Mouse (Mus musculus) MEL (cell line): Measurements from ENCODE around the gene Odf4. TPM values are rescaled to one million over a fixed set of nuclear protein-coding genes. Genes with fewer than 3 reads are reported as not detected.

Experiments
- DNase-seq: peaks from one replicate; pipeline ENCODE4 v3.0.0; 2011; ENCODE audit warnings: low read depth, low spot score
- H3K27ac ChIP-seq: 2 replicates; pipeline ENCODE4 v1.5.1; 2012; ENCODE audit warnings: low read depth, mild to moderate bottlenecking, control low read depth, low read length, moderate library complexity; ENCODE audit not compliant: control insufficient read depth
- H3K27me3 ChIP-seq, 2 experiments: fragments of 150-350 bp in 1 of 2; sonication (generic) in 1 of 2; 2 replicates each; pipeline ENCODE4 v1.6.1; 2012; ENCODE audit warnings: low read length in 2 of 2, mild to moderate bottlenecking in 2 of 2, improper control_type of control experiment in 1 of 2, moderate library complexity in 1 of 2; ENCODE audit not compliant: insufficient read depth in 2 of 2, control insufficient read depth in 1 of 2
- H3K36me3 ChIP-seq, 2 experiments: 2 replicates each; pipeline ENCODE4 v1.6.1; 2012 to 2014; ENCODE audit warnings: low read length in 2 of 2, improper control_type of control experiment in 1 of 2, inconsistent platforms in 1 of 2, mild to moderate bottlenecking in 1 of 2; ENCODE audit not compliant: insufficient read depth in 2 of 2, control insufficient read depth in 1 of 2
- H3K4me1 ChIP-seq, 2 experiments: fragments of 150-350 bp in 1 of 2; sonication (generic) in 1 of 2; 2 replicates each; pipeline ENCODE4 v1.6.1; 2012; ENCODE audit warnings: low read length in 2 of 2, improper control_type of control experiment in 1 of 2, mild to moderate bottlenecking in 1 of 2; ENCODE audit not compliant: insufficient read depth in 2 of 2, control insufficient read depth in 1 of 2
- H3K4me3 ChIP-seq, 2 experiments: fragments of 150-350 bp in 1 of 2; sonication (generic) in 1 of 2; 2 replicates each; pipeline ENCODE4 v1.5.1; 2012; ENCODE audit warnings: low read depth in 2 of 2, low read length in 2 of 2, mild to moderate bottlenecking in 2 of 2, moderate library complexity in 2 of 2, control low read depth in 1 of 2, improper control_type of control experiment in 1 of 2; ENCODE audit not compliant: control insufficient read depth in 1 of 2, insufficient read depth in 1 of 2
- H3K79me2 ChIP-seq: 2 replicates; pipeline ENCODE4 v1.6.1; 2012; ENCODE audit warnings: mild to moderate bottlenecking, low read length, moderate library complexity; ENCODE audit not compliant: control insufficient read depth, poor library complexity, insufficient read depth
- H3K9ac ChIP-seq: 2 replicates; pipeline ENCODE4 v1.6.1; 2012; ENCODE audit warnings: low read depth, mild to moderate bottlenecking, control low read depth, low read length, moderate library complexity; ENCODE audit not compliant: control insufficient read depth, poor library complexity, severe bottlenecking
- H3K9me3 ChIP-seq: fragments of 150-350 bp; sonication (generic); replicated peaks from 2 replicates; pipeline ENCODE4 v1.6.1; 2012; ENCODE audit warnings: mild to moderate bottlenecking, low read length, improper control_type of control experiment, moderate library complexity; ENCODE audit not compliant: insufficient read depth
- CHD1 ChIP-seq: IDR thresholded peaks from 2 replicates; pipeline ENCODE4 v1.6.1; 2012; ENCODE audit warnings: low read depth, mild to moderate bottlenecking, inconsistent platforms, low read length, improper control_type of control experiment
- CHD2 ChIP-seq: IDR thresholded peaks from 2 replicates; pipeline ENCODE4 v1.6.1; 2011; ENCODE audit warnings: low read length, improper control_type of control experiment
- CTCF ChIP-seq, 3 experiments: IDR thresholded peaks in 2 of 3; conservative IDR thresholded peaks in 1 of 3; 2 replicates each; pipeline ENCODE4 v1.5.1; 2011 to 2012; ENCODE audit warnings: low read length in 3 of 3, low read depth in 2 of 3, mild to moderate bottlenecking in 2 of 3, improper control_type of control experiment in 1 of 3, inconsistent platforms in 1 of 3, mixed read lengths in 1 of 3, moderate library complexity in 1 of 3; ENCODE audit not compliant: control insufficient read depth in 1 of 3, insufficient read depth in 1 of 3, poor library complexity in 1 of 3, severe bottlenecking in 1 of 3
- ELF1 ChIP-seq: IDR thresholded peaks from 2 replicates; pipeline ENCODE4 v1.6.1; 2014; ENCODE audit warnings: low read depth, mild to moderate bottlenecking, inconsistent platforms, low read length, improper control_type of control experiment, moderate library complexity
- ETS1 ChIP-seq: IDR thresholded peaks from 2 replicates; pipeline ENCODE4 v1.6.1; 2012; ENCODE audit warnings: low read depth, mild to moderate bottlenecking, inconsistent platforms, low read length, improper control_type of control experiment, moderate library complexity
- GATA1 ChIP-seq: IDR thresholded peaks from 2 replicates; pipeline ENCODE4 v1.6.1; 2011; ENCODE audit warnings: low read depth, low read length, improper control_type of control experiment
- HCFC1 ChIP-seq: IDR thresholded peaks from 2 replicates; pipeline ENCODE4 v1.6.1; 2012; ENCODE audit warnings: low read depth, mild to moderate bottlenecking, inconsistent platforms, low read length, improper control_type of control experiment, moderate library complexity
- JUND ChIP-seq: IDR thresholded peaks from 2 replicates; pipeline ENCODE4 v1.6.1; 2011; ENCODE audit warnings: low read depth, mild to moderate bottlenecking, improper control_type of control experiment, low read length
- KAT2A ChIP-seq: conservative IDR thresholded peaks from 2 replicates; pipeline ENCODE4 v1.6.1; 2012; ENCODE audit warnings: low read depth, low read length, improper control_type of control experiment, inconsistent platforms
- MAX ChIP-seq: IDR thresholded peaks from 2 replicates; pipeline ENCODE4 v1.6.1; 2011; ENCODE audit warnings: low read length, improper control_type of control experiment
- MAZ ChIP-seq: IDR thresholded peaks from 2 replicates; pipeline ENCODE4 v1.6.1; 2012; ENCODE audit warnings: low read depth, mild to moderate bottlenecking, inconsistent platforms, low read length, improper control_type of control experiment
- MXI1 ChIP-seq: IDR thresholded peaks from 2 replicates; pipeline ENCODE4 v1.6.1; 2011; ENCODE audit warnings: mild to moderate bottlenecking, low read depth, low read length, improper control_type of control experiment
- MYB ChIP-seq: IDR thresholded peaks from 2 replicates; pipeline ENCODE4 v1.6.1; 2011; ENCODE audit warnings: mild to moderate bottlenecking, low read depth, low read length, improper control_type of control experiment
- NELFE ChIP-seq: IDR thresholded peaks from 2 replicates; pipeline ENCODE4 v1.6.1; 2011; ENCODE audit warnings: low read depth, low read length, improper control_type of control experiment
- NRF1 ChIP-seq: IDR thresholded peaks from 2 replicates; pipeline ENCODE4 v1.6.1; 2014; ENCODE audit warnings: low read depth, mild to moderate bottlenecking, inconsistent platforms, low read length, improper control_type of control experiment, moderate library complexity; ENCODE audit not compliant: poor library complexity, insufficient read depth, severe bottlenecking
- POLR2A ChIP-seq, 2 experiments: IDR thresholded peaks; 2 replicates each; pipeline ENCODE4 v1.6.1; 2011 to 2012; ENCODE audit warnings: low read length in 2 of 2, mild to moderate bottlenecking in 2 of 2, control low read depth in 1 of 2, improper control_type of control experiment in 1 of 2, low read depth in 1 of 2, moderate library complexity in 1 of 2; ENCODE audit not compliant: control insufficient read depth in 1 of 2, insufficient read depth in 1 of 2, poor library complexity in 1 of 2
- POLR2AphosphoS2 ChIP-seq: IDR thresholded peaks from 2 replicates; pipeline ENCODE4 v1.6.1; 2011; ENCODE audit warnings: low read length, improper control_type of control experiment
- POLR2AphosphoS5 ChIP-seq: IDR thresholded peaks from 2 replicates; pipeline ENCODE4 v1.6.1; 2012; ENCODE audit warnings: low read depth, borderline replicate concordance, mild to moderate bottlenecking, inconsistent platforms, low read length, moderate library complexity, mixed read lengths
- RAD21 ChIP-seq: IDR thresholded peaks from 2 replicates; pipeline ENCODE4 v1.6.1; 2011; ENCODE audit warnings: mild to moderate bottlenecking, low read depth, low read length, improper control_type of control experiment
- RCOR1 ChIP-seq: IDR thresholded peaks from 2 replicates; pipeline ENCODE4 v1.6.1; 2012; ENCODE audit warnings: low read depth, mild to moderate bottlenecking, inconsistent platforms, low read length, improper control_type of control experiment
- SIN3A ChIP-seq: IDR thresholded peaks from 2 replicates; pipeline ENCODE4 v1.6.1; 2012; ENCODE audit warnings: low read length, improper control_type of control experiment, inconsistent platforms
- SMC3 ChIP-seq: IDR thresholded peaks from 2 replicates; pipeline ENCODE4 v1.6.1; 2011; ENCODE audit warnings: low read depth, low read length, improper control_type of control experiment
- TAL1 ChIP-seq: IDR thresholded peaks from 2 replicates; pipeline ENCODE4 v1.6.1; 2012; ENCODE audit warnings: mild to moderate bottlenecking, inconsistent platforms, low read length, moderate library complexity, mixed read lengths
- TBP ChIP-seq: IDR thresholded peaks from 2 replicates; pipeline ENCODE4 v1.8.0; 2011; ENCODE audit warnings: low read depth, low read length, improper control_type of control experiment
- TCF12 ChIP-seq: IDR thresholded peaks from 2 replicates; pipeline ENCODE4 v1.6.1; 2014; ENCODE audit warnings: low read depth, mild to moderate bottlenecking, inconsistent platforms, low read length, improper control_type of control experiment, moderate library complexity
- UBTF ChIP-seq: IDR thresholded peaks from 2 replicates; pipeline ENCODE4 v1.6.1; 2012; ENCODE audit warnings: low read depth, mild to moderate bottlenecking, inconsistent platforms, low read length, improper control_type of control experiment, moderate library complexity, borderline replicate concordance; ENCODE audit not compliant: insufficient read depth
- USF1 ChIP-seq: IDR thresholded peaks from 2 replicates; pipeline ENCODE4 v1.6.1; 2014; ENCODE audit warnings: low read depth, mild to moderate bottlenecking, inconsistent platforms, low read length, improper control_type of control experiment, moderate library complexity
- USF2 ChIP-seq, 2 experiments: IDR thresholded peaks; 2 replicates each; pipeline ENCODE4 v1.6.1; 2011 to 2012; ENCODE audit warnings: improper control_type of control experiment in 2 of 2, low read length in 2 of 2, borderline replicate concordance in 1 of 2, inconsistent platforms in 1 of 2, low read depth in 1 of 2, mild to moderate bottlenecking in 1 of 2; ENCODE audit not compliant: insufficient read depth in 1 of 2
- ZC3H11A ChIP-seq: IDR thresholded peaks from 2 replicates; pipeline ENCODE4 v1.6.1; 2012; ENCODE audit warnings: low read depth, mild to moderate bottlenecking, inconsistent platforms, low read length, improper control_type of control experiment
- ZKSCAN1 ChIP-seq: IDR thresholded peaks from 2 replicates; pipeline ENCODE4 v1.6.1; 2012; ENCODE audit warnings: low read depth, mild to moderate bottlenecking, inconsistent platforms, low read length, improper control_type of control experiment, moderate library complexity
- ZMIZ1 ChIP-seq: IDR thresholded peaks from 2 replicates; pipeline ENCODE4 v1.6.1; 2012; ENCODE audit warnings: low read depth, mild to moderate bottlenecking, inconsistent platforms, low read length, improper control_type of control experiment, moderate library complexity
- polyA plus RNA-seq, 2 experiments: library from polyadenylated mRNA; stranded (reverse) in 1 of 2; unstranded in 1 of 2; fragments of >175 nt in 1 of 2; fragments of >200 nt in 1 of 2; gene quantifications; 2 replicates each; pipeline versions ENCODE4 v1.2.1 to v1.2.4; 2012; ENCODE audit warnings: low replicate concordance in 2 of 2, low read depth in 1 of 2; ENCODE audit not compliant: insufficient read length in 2 of 2, insufficient read depth in 1 of 2, missing spikeins in 1 of 2
- total RNA-seq: library from RNA; depleted of rRNA; stranded (reverse); fragments of 300-350 nt; gene quantifications from 2 replicates; pipeline ENCODE4 v1.2.3, GENCODE M21; 2012

The Odf4 gene
- total and polyA plus RNA-seq, 3 experiments: not detected

GRCm38 (mm10) chr11:68966554-68966953 is 39.7 kb upstream of the Odf4 start:
- H3K9ac ChIP-seq: peak overlapping the region; percentile 13; the same call in 1 of the 2 replicates
- H3K27me3 ChIP-seq: no peaks in the 10 kb centered on the region
- H3K4me1 ChIP-seq: peaks cover 0 to 23% of the 10 kb centered on the region in 2 experiments; a peak in 3 of 4 replicates
- peaks cover 0 to 2% of the 10 kb centered on the region in 2 experiments; a peak in 2 of 4 replicates for H3K36me3 ChIP-seq
- H3K79me2 ChIP-seq: no peaks in the 10 kb centered on the region; the same call in 1 of the 2 replicates
- peak overlapping the region; percentile 16 to 82; a peak in 3 of 4 replicates for H3K4me3 ChIP-seq
- 0 out of 2 replicates have a peak overlapping the region, but pooled peaks have one; percentile 2 for H3K27ac ChIP-seq
- peak; percentile 57 for DNase-seq
- no peak for TF ChIP-seq POLR2AphosphoS5
- no peak for TF ChIP-seq NRF1
- peak; percentile 81 for TF ChIP-seq ZKSCAN1
- no peak for TF ChIP-seq GATA1
- TF ChIP-seq CHD2: no peak
- H3K9me3 ChIP-seq: no peaks in the 10 kb centered on the region

- Histone ChIP-seq H3K79me2 (no peaks in the 10 kb centered on the region; the same call in 1 of the 2 replicates), H3K27ac (0 out of 2 replicates have a peak overlapping the region, but pooled peaks have one; percentile 18), H3K9ac (peak overlapping the region; percentile 31), H3K27me3 (no peaks in the 10 kb centered on the region), H3K36me3 (peaks cover 0 to 2% of the 10 kb centered on the region in 2 experiments; a peak in 2 of 4 replicates), H3K4me1 (peaks cover 0 to 24% of the 10 kb centered on the region in 2 experiments; a peak in 3 of 4 replicates), H3K9me3 (no peaks in the 10 kb centered on the region), H3K4me3 (peak overlapping the region; percentile 30 to 44; a peak in 3 of 4 replicates)
- DNase-seq: peak; percentile 93
- TF ChIP-seq SMC3 (peak; percentile 67), USF2 (IDR thresholded peaks at IDR 0.05; ENCODE audit: borderline replicate concordance in 1 of 2, insufficient read depth in 1 of 2, low read depth in 1 of 2, low read length in 2 of 2) (no peak), POLR2AphosphoS2 (no peak), ELF1 (no peak), MAX (no peak), TBP (peak; percentile 93), USF1 (no peak), SIN3A (peak; percentile 78), TAL1 (no peak), RCOR1 (peak; percentile 40; the same call in 1 of the 2 replicates), POLR2AphosphoS5 (no peak), MXI1 (no peak), RAD21 (peak; percentile 66), ZKSCAN1 (no peak), ZC3H11A (peak; percentile 67), MAZ (no peak), CHD1 (no peak), JUND (0 out of 2 replicates have a peak, but pooled peaks have one; percentile 56), POLR2A (IDR thresholded peaks at IDR 0.05; ENCODE audit: control insufficient read depth in 1 of 2, insufficient read depth in 1 of 2, low read depth in 1 of 2, low read length in 2 of 2, poor library complexity in 1 of 2) (no peak), UBTF (no peak), ZMIZ1 (no peak), NELFE (no peak), MYB (no peak), HCFC1 (0 out of 2 replicates have a peak, but pooled peaks have one; percentile 45), ETS1 (peak; percentile 78), TCF12 (no peak), CTCF (IDR thresholded peaks at IDR 0.05 in 2 of 3, conservative IDR thresholded peaks at IDR 0.05 in 1 of 3; ENCODE audit: control insufficient read depth in 1 of 3, insufficient read depth in 1 of 3, low read depth in 2 of 3, low read length in 3 of 3, poor library complexity in 1 of 3, severe bottlenecking in 1 of 3) (peak; percentile 18 to 71 (median 39); a peak in 3 of 6 replicates), NRF1 (no peak), KAT2A (no peak)
These were observed 39.0 kb upstream of the Odf4 start for GRCm38 (mm10) chr11:68965845-68966244.
